Mouse (Mus musculus): ENCODE results near the gene Zfp341.

DNA sequence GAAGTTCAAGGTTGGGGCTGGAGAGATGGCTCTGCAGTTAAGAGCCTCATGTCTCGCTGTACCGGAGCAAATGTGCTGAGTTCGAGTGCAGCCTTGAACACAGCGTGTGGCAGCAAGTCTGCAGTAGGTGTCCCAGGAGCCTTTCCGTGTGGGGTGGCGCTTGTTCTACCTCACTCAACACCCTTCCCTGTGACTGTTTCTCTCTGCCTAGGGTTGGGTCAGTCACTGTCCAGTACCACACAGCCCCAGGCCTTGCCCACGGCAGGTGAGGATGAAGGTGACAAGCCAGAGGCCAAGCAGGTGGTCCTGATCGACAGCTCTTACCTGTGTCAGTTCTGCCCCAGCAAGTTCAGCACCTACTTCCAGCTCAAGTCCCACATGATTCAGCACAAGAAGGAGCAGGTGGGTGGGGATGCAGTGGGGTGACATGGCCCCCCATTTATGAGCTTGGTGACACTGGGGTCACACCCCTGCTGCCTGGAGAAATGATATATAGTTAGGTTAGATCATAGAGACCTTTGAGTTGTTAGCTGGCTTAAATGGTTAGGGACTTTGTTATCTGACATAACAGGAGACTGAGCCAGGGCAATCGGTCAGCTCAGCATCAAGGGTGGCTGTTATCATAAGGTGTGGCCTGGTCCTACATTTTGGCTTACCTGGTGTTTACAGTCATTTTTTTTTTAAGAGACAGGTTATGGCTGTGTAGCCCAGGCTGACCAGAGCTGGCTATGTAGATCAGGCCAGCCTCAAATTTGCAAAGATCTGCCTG lies 21.0 kb downstream of the Zfp341 start:
- TF ChIP-seq CTCF (IDR thresholded peaks at IDR 0.05; ENCODE audit: control insufficient read depth, insufficient read depth, low read length) (peak; percentile 3; the same call in 1 of the 2 replicates), POLR2A (IDR thresholded peaks at IDR 0.05; ENCODE audit: borderline replicate concordance, control insufficient read depth, low read depth, low read length) (no peak)

Measured in bone marrow, adult 2 months (tissue).